Mouse (Mus musculus): ENCODE measurements at regions not wholly inside any gene's neighbourhood (a gene's known extent, or its start where the extent isn't known, plus 50 kb on each side); places are given as distances from the start of the nearest gene placed in this dataset.

DNA sequence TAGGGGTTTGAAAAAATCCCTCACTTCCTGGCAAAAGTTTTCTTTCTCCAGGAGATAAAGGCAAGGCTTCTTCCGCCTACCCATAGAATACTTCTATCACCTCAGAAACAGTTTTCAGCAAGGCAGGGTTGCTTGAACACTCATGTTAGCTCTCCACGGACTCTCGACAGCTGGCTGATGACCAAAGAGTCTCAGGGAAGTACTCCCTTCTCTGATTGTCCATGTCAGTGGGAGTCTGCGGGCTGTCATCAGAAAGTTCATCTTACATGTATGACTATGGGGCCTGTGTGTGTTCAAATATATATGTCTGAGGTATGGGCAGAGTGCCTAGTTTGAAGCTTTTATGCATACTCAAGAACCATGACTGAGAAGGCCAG lies 464.3 kb upstream of the Zeb2 start:
- no peak overlapping the region for H3K27ac ChIP-seq (ENCODE audit: low read depth, low read length)
- H3K4me3 ChIP-seq (ENCODE audit: low read depth, low read length), result no peak overlapping the region
- no peaks in the 10 kb centered on the region for H3K27me3 ChIP-seq (ENCODE audit: control insufficient read depth, insufficient read depth, low read length)
- ATAC-seq (replicated peaks; ENCODE audit: low FRiP score) (no peak), DNase-seq (ENCODE audit: low spot score) (no peak)
- no peaks in the 10 kb centered on the region for H3K9me3 ChIP-seq (ENCODE audit: control insufficient read depth, low read length)
- H3K9ac ChIP-seq (ENCODE audit: low read length), result no peak overlapping the region
- H3K4me2 ChIP-seq (ENCODE audit: low read depth, low read length, severe bottlenecking), result no peak overlapping the region
- WGBS, result 90% methylated on average over 4 of the region's 4 CpGs
- no peaks in the 10 kb centered on the region for H3K4me1 ChIP-seq (replicated peaks; ENCODE audit: control insufficient read depth, insufficient read depth, low read length)
- H3K36me3 ChIP-seq (ENCODE audit: control insufficient read depth, insufficient read depth, low read length), result no peaks in the 10 kb centered on the region

- DNase-seq (ENCODE audit: low spot score), result no peak
- WGBS, result 80% methylated on average over 8 of the region's 8 CpGs
These were observed 463.8 kb upstream of the Zeb2 start for GRCm38 (mm10) chr2:45580838-45581548.

DNA sequence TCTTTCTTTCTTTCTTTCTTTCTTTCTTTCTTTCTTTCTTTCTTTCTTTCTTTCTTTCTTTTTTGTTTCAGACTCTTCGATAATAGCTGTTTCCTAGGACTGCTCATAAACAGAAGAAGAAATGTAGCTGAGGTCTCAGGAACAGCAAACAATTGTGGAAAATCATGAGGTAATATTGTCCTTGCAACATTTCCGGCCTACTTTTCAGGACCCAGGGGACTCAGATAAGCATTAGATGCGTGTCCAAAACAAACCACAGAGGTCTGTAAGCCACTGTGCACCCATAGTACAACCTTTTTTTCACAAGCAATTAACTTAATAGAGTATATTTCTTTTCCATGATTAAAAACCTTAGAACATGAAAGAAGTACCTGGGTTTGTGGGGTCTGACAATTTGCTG lies 455.7 kb upstream of the Zeb2 start:
- no peak overlapping the region for H3K4me3 ChIP-seq (ENCODE audit: low read depth, low read length)
- H3K36me3 ChIP-seq (ENCODE audit: control insufficient read depth, insufficient read depth, low read length), result no peaks in the 10 kb centered on the region
- WGBS, result 94% methylated on average over 3 of the region's 3 CpGs
- ATAC-seq (replicated peaks; ENCODE audit: low FRiP score), result no peak
- H3K9me3 ChIP-seq (ENCODE audit: control insufficient read depth, low read length), result no peaks in the 10 kb centered on the region
- H3K4me2 ChIP-seq (ENCODE audit: low read depth, low read length, severe bottlenecking), result no peak overlapping the region
- H3K4me1 ChIP-seq (replicated peaks; ENCODE audit: control insufficient read depth, insufficient read depth, low read length), result no peaks in the 10 kb centered on the region
- no peak overlapping the region for H3K9ac ChIP-seq (ENCODE audit: low read length)
- DNase-seq (ENCODE audit: low spot score), result no peak
- H3K27me3 ChIP-seq (ENCODE audit: control insufficient read depth, insufficient read depth, low read length), result no peaks in the 10 kb centered on the region
- H3K27ac ChIP-seq (ENCODE audit: low read depth, low read length), result no peak overlapping the region

More at GRCm38 (mm10) chr2:45580838-45581548, 463.8 kb upstream of the Zeb2 start:
- Histone ChIP-seq H3K4me3 (ENCODE audit: low read depth, low read length) (no peak overlapping the region), H3K27me3 (ENCODE audit: control insufficient read depth, insufficient read depth, low read length) (no peaks in the 10 kb centered on the region), H3K36me3 (ENCODE audit: control insufficient read depth, insufficient read depth, low read length) (no peaks in the 10 kb centered on the region), H3K27ac (ENCODE audit: low read depth, low read length) (no peak overlapping the region), H3K4me2 (ENCODE audit: low read depth, low read length, severe bottlenecking) (no peak overlapping the region), H3K9me3 (ENCODE audit: control insufficient read depth, low read length) (no peaks in the 10 kb centered on the region), H3K4me1 (replicated peaks; ENCODE audit: control insufficient read depth, insufficient read depth, low read length) (no peaks in the 10 kb centered on the region), H3K9ac (ENCODE audit: low read length) (no peak overlapping the region)
- no peak for ATAC-seq (replicated peaks; ENCODE audit: low FRiP score)

DNA sequence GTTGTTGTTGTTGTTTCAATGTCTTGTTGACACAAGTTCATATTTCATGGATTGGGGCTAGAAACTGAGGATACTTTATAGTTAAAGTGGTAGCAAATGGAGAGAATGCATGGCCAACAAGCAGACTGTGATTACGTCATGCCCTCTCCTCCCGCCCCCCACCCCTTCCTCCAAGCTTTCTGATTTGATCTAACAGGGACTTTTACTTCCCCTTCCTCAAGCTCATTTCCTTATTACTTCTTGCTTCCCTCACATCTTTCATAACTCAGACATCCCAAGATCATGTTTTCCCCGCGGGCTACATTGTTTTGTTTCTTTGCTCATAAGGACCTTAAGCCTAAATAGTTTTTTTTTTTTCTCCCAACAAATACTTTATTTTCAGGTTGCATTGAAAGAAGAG lies 437.5 kb upstream of the Zeb2 start:
- Histone ChIP-seq H3K9me3 (ENCODE audit: control insufficient read depth, low read length) (no peaks in the 10 kb centered on the region), H3K9ac (ENCODE audit: low read length) (no peak overlapping the region), H3K27ac (ENCODE audit: low read depth, low read length) (no peak overlapping the region), H3K4me3 (ENCODE audit: low read depth, low read length) (no peak overlapping the region), H3K36me3 (ENCODE audit: control insufficient read depth, insufficient read depth, low read length) (no peaks in the 10 kb centered on the region), H3K4me1 (replicated peaks; ENCODE audit: control insufficient read depth, insufficient read depth, low read length) (no peaks in the 10 kb centered on the region), H3K27me3 (ENCODE audit: control insufficient read depth, insufficient read depth, low read length) (no peaks in the 10 kb centered on the region), H3K4me2 (ENCODE audit: low read depth, low read length, severe bottlenecking) (no peak overlapping the region)
- ATAC-seq (replicated peaks; ENCODE audit: low FRiP score) (no peak), DNase-seq (ENCODE audit: low spot score) (no peak)
- 86% methylated on average over 4 of the region's 4 CpGs for WGBS

GRCm38 (mm10) chr2:45541394-45541793 lies 424.2 kb upstream of the Zeb2 start:
- Histone ChIP-seq H3K4me3 (ENCODE audit: low read depth, low read length) (no peak overlapping the region), H3K27me3 (ENCODE audit: control insufficient read depth, insufficient read depth, low read length) (no peaks in the 10 kb centered on the region), H3K9ac (ENCODE audit: low read length) (no peak overlapping the region), H3K4me2 (ENCODE audit: low read depth, low read length, severe bottlenecking) (no peak overlapping the region), H3K36me3 (ENCODE audit: control insufficient read depth, insufficient read depth, low read length) (no peaks in the 10 kb centered on the region), H3K9me3 (ENCODE audit: control insufficient read depth, low read length) (no peaks in the 10 kb centered on the region), H3K27ac (ENCODE audit: low read depth, low read length) (no peak overlapping the region), H3K4me1 (replicated peaks; ENCODE audit: control insufficient read depth, insufficient read depth, low read length) (no peaks in the 10 kb centered on the region)
- ATAC-seq (replicated peaks; ENCODE audit: low FRiP score), result no peak
- WGBS, result 91% methylated on average over 3 of the region's 3 CpGs
- DNase-seq (ENCODE audit: low spot score), result no peak

DNA sequence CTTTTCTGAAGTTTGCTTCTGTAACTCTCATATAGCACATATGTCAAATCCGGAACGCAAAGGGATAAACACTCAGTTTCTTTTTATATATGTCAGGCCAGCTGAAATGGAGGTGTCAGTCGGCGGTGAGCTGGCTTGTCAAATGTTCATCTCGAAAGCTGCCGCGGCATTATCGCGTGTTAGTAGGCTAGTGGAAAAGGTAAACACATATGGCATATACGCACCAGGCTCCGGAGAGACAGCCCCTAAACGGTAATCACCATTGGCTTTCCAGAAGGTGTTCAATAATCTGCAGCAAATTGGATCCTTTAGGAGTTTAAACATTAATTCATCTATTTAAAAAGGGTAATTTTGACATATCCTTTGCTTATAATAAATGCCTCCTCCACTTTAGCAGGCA lies 421.8 kb upstream of the Zeb2 start:
- ATAC-seq (replicated peaks; ENCODE audit: low FRiP score) (no peak), DNase-seq (ENCODE audit: low spot score) (no peak)
- Histone ChIP-seq H3K4me1 (replicated peaks; ENCODE audit: control insufficient read depth, insufficient read depth, low read length) (no peaks in the 10 kb centered on the region), H3K4me3 (ENCODE audit: low read depth, low read length) (no peak overlapping the region), H3K36me3 (ENCODE audit: control insufficient read depth, insufficient read depth, low read length) (no peaks in the 10 kb centered on the region), H3K9me3 (ENCODE audit: control insufficient read depth, low read length) (no peaks in the 10 kb centered on the region), H3K27me3 (ENCODE audit: control insufficient read depth, insufficient read depth, low read length) (no peaks in the 10 kb centered on the region), H3K4me2 (ENCODE audit: low read depth, low read length, severe bottlenecking) (no peak overlapping the region), H3K9ac (ENCODE audit: low read length) (no peak overlapping the region), H3K27ac (ENCODE audit: low read depth, low read length) (no peak overlapping the region)
- 87% methylated on average over 12 of the region's 12 CpGs for WGBS

DNA sequence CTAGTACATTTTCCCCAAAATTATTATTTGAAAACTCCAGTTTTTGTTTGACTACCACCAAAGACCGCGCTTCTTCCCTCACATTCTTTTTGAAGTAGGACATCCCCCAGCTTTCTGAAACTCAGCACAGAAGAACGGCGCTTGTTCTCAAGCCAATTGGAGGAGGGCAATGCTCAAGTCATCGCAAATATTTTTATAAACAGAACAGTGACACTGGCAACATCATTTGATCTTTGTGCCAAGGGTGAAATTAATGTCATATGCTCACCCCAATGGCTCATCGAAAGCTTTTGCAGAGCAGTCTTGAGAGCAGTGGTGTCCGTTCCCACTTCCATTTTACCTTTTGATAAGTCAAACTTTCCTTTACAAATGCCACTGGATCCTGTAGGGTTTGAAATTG lies 420.5 kb upstream of the Zeb2 start:
- Histone ChIP-seq H3K9me3 (ENCODE audit: control insufficient read depth, low read length) (no peaks in the 10 kb centered on the region), H3K4me3 (ENCODE audit: low read depth, low read length) (no peak overlapping the region), H3K27ac (ENCODE audit: low read depth, low read length) (no peak overlapping the region), H3K4me2 (ENCODE audit: low read depth, low read length, severe bottlenecking) (no peak overlapping the region), H3K27me3 (ENCODE audit: control insufficient read depth, insufficient read depth, low read length) (no peaks in the 10 kb centered on the region), H3K4me1 (replicated peaks; ENCODE audit: control insufficient read depth, insufficient read depth, low read length) (no peaks in the 10 kb centered on the region), H3K9ac (ENCODE audit: low read length) (no peak overlapping the region), H3K36me3 (ENCODE audit: control insufficient read depth, insufficient read depth, low read length) (no peaks in the 10 kb centered on the region)
- ATAC-seq (replicated peaks; ENCODE audit: low FRiP score) (no peak), DNase-seq (ENCODE audit: low spot score) (no peak)
- WGBS, result 90% methylated on average over 7 of the region's 7 CpGs

- Histone ChIP-seq H3K4me2 (ENCODE audit: low read depth, low read length, severe bottlenecking) (no peak overlapping the region), H3K4me3 (ENCODE audit: low read depth, low read length) (no peak overlapping the region), H3K4me1 (replicated peaks; ENCODE audit: control insufficient read depth, insufficient read depth, low read length) (no peaks in the 10 kb centered on the region), H3K36me3 (ENCODE audit: control insufficient read depth, insufficient read depth, low read length) (no peaks in the 10 kb centered on the region), H3K9ac (ENCODE audit: low read length) (no peak overlapping the region), H3K27ac (ENCODE audit: low read depth, low read length) (no peak overlapping the region), H3K27me3 (ENCODE audit: control insufficient read depth, insufficient read depth, low read length) (no peaks in the 10 kb centered on the region), H3K9me3 (ENCODE audit: control insufficient read depth, low read length) (no peaks in the 10 kb centered on the region)
- ATAC-seq (replicated peaks; ENCODE audit: low FRiP score) (no peak), DNase-seq (ENCODE audit: low spot score) (no peak)
- WGBS, result 81% methylated on average over 5 of the region's 5 CpGs
These were observed 417.6 kb upstream of the Zeb2 start for GRCm38 (mm10) chr2:45534806-45535205.

DNA sequence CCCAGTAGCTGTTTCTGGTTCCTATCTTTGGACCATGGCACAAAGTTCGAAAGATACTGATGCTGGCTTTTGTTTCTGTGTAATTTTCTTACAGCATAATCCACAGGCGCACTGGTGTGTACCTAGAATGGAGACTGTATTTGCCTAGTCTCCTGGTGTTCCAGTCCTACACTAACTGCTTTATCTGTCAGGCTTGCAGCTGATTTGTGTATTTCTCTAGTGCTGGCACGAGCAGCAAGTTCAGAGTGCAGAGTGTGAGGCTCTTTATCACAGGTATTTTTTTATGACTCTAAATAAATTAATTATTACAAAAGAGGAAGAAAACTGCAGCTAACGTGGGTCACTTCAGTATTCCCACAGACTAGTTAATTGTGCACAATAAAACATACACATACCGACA lies 405.1 kb upstream of the Zeb2 start:
- no peak for DNase-seq (ENCODE audit: low spot score)
- Histone ChIP-seq H3K9ac (ENCODE audit: low read length) (no peak overlapping the region), H3K4me1 (replicated peaks; ENCODE audit: control insufficient read depth, insufficient read depth, low read length) (no peaks in the 10 kb centered on the region), H3K4me2 (ENCODE audit: low read depth, low read length, severe bottlenecking) (no peak overlapping the region), H3K36me3 (ENCODE audit: control insufficient read depth, insufficient read depth, low read length) (no peaks in the 10 kb centered on the region), H3K4me3 (ENCODE audit: low read depth, low read length) (no peak overlapping the region), H3K27ac (ENCODE audit: low read depth, low read length) (no peak overlapping the region), H3K9me3 (ENCODE audit: control insufficient read depth, low read length) (no peaks in the 10 kb centered on the region), H3K27me3 (ENCODE audit: control insufficient read depth, insufficient read depth, low read length) (no peaks in the 10 kb centered on the region)
- 83% methylated on average over 5 of the region's 5 CpGs for WGBS
- ATAC-seq (replicated peaks; ENCODE audit: low FRiP score), result no peak

Data from forebrain, embryonic 11.5 days (tissue).